In genomic region chr16:22618424-22619056, GRCm38 (mm10) we compare ENCODE assay signal across 16 mouse cellular contexts. TPM values are rescaled to one million over a fixed set of nuclear protein-coding genes. Genes with fewer than 3 reads are reported as not detected.
A peak's percentile ranks its signal among the peaks of the same experiment; 100 is the strongest.
DNase-seq lines count a peak whose midpoint lies in the region; ATAC-seq and TF ChIP-seq lines count a peak whose summit lies in the region.
"Had no signal": no experiment of that assay in that cellular context is flagged by ENCODE, and none has a peak within 500 bp of the region (broad histone marks: within the 10 kb centered on the region; RNA-seq: fewer than 3 reads in every experiment).

No protein-coding gene starts in this region.

- H3K27ac ChIP-seq in hindbrain, embryonic 16.5 days (ENCODE audit: low read depth, low read length): no peak overlapping the region
- no peak overlapping the region for H3K27ac ChIP-seq in hindbrain, embryonic 12.5 days
- H3K27ac ChIP-seq in midbrain, embryonic 16.5 days (ENCODE audit: low read length): no peak overlapping the region; the same call in 1 of the 2 replicates
- no peak overlapping the region for H3K27ac ChIP-seq in midbrain, embryonic 10.5 days (replicated peaks)
- H3K27ac ChIP-seq in midbrain, postnatal 0 days (ENCODE audit: low read depth, low read length): 0 out of 2 replicates have a peak overlapping the region, but pooled peaks have one; percentile 32
- no peak overlapping the region for H3K27ac ChIP-seq in layer of hippocampus, adult 2 months
- H3K27ac ChIP-seq: midbrain, embryonic 12.5 days; neural tube, embryonic 13.5 days had no signal

- no peak overlapping the region for H3K4me2 ChIP-seq in hindbrain, embryonic 16.5 days (ENCODE audit: low read length)
- no peak overlapping the region for H3K4me2 ChIP-seq in hindbrain, embryonic 12.5 days (replicated peaks)
- H3K4me2 ChIP-seq in midbrain, embryonic 16.5 days (ENCODE audit: low read length): no peak overlapping the region
- no peak overlapping the region for H3K4me2 ChIP-seq in midbrain, postnatal 0 days (ENCODE audit: low read depth, low read length, poor library complexity, severe bottlenecking)
- H3K4me2 ChIP-seq: midbrain, embryonic 12.5 days; neural tube, embryonic 13.5 days had no signal

- no peak overlapping the region for H3K9ac ChIP-seq in hindbrain, embryonic 16.5 days (ENCODE audit: low read depth, low read length)
- H3K9ac ChIP-seq in hindbrain, embryonic 12.5 days: no peak overlapping the region
- H3K9ac ChIP-seq in midbrain, embryonic 16.5 days (ENCODE audit: low read depth, low read length): no peak overlapping the region
- no peak overlapping the region for H3K9ac ChIP-seq in midbrain, postnatal 0 days (replicated peaks; ENCODE audit: low read length, poor library complexity, severe bottlenecking)
- H3K9ac ChIP-seq: midbrain, embryonic 12.5 days; neural tube, embryonic 13.5 days had no signal

- WGBS in hindbrain, embryonic 16.5 days: 78% methylated on average over 8 of the region's 8 CpGs
- WGBS in hindbrain, embryonic 12.5 days: 85% methylated on average over 8 of the region's 8 CpGs
- WGBS in midbrain, embryonic 16.5 days: 75% methylated on average over 8 of the region's 8 CpGs
- WGBS in midbrain, embryonic 10.5 days: 86% methylated on average over 8 of the region's 8 CpGs
- WGBS in midbrain, postnatal 0 days: 61% methylated on average over 8 of the region's 8 CpGs

- no peaks in the 10 kb centered on the region for H3K9me3 ChIP-seq in hindbrain, embryonic 16.5 days (ENCODE audit: control insufficient read depth, low read length)
- no peaks in the 10 kb centered on the region for H3K9me3 ChIP-seq in hindbrain, embryonic 12.5 days (replicated peaks)
- no peaks in the 10 kb centered on the region for H3K9me3 ChIP-seq in midbrain, embryonic 16.5 days (replicated peaks; ENCODE audit: control insufficient read depth, low read length, poor library complexity, severe bottlenecking)
- H3K9me3 ChIP-seq in midbrain, embryonic 10.5 days (replicated peaks): no peaks in the 10 kb centered on the region
- no peaks in the 10 kb centered on the region for H3K9me3 ChIP-seq in midbrain, postnatal 0 days (ENCODE audit: low read length)
- H3K9me3 ChIP-seq: midbrain, embryonic 12.5 days; neural tube, embryonic 13.5 days had no signal

- DNase-seq in midbrain, embryonic 10.5 days (ENCODE audit: low spot score): no peak
- peak; percentile 25 for DNase-seq in midbrain, postnatal 0 days (ENCODE audit: low spot score)
- DNase-seq in adrenal gland, postnatal 25 days: no peak
- DNase-seq in layer of hippocampus, adult 2 months (ENCODE audit: low spot score in 2 of 2): no peak
- DNase-seq: cerebellum, adult 9-10 months; heart, adult 18-20 months; retina, postnatal 1 day; thymus, adult 2 months had no signal

- H3K36me3 ChIP-seq in hindbrain, embryonic 16.5 days (ENCODE audit: control insufficient read depth, insufficient read depth, low read length): no peaks in the 10 kb centered on the region
- H3K36me3 ChIP-seq in hindbrain, embryonic 12.5 days: no peaks in the 10 kb centered on the region
- H3K36me3 ChIP-seq in midbrain, embryonic 16.5 days (ENCODE audit: control insufficient read depth, insufficient read depth, low read length): no peaks in the 10 kb centered on the region
- no peaks in the 10 kb centered on the region for H3K36me3 ChIP-seq in midbrain, embryonic 10.5 days
- H3K36me3 ChIP-seq in midbrain, postnatal 0 days (ENCODE audit: insufficient read depth, low read length): no peaks in the 10 kb centered on the region
- H3K36me3 ChIP-seq: midbrain, embryonic 12.5 days; neural tube, embryonic 13.5 days had no signal

- H3K4me3 ChIP-seq in hindbrain, embryonic 16.5 days (ENCODE audit: low read length): no peak overlapping the region
- H3K4me3 ChIP-seq in hindbrain, embryonic 12.5 days: no peak overlapping the region
- no peak overlapping the region for H3K4me3 ChIP-seq in midbrain, embryonic 16.5 days (ENCODE audit: low read depth, low read length)
- H3K4me3 ChIP-seq in midbrain, embryonic 10.5 days: no peak overlapping the region
- no peak overlapping the region for H3K4me3 ChIP-seq in midbrain, postnatal 0 days (ENCODE audit: low read depth, low read length)
- no peak overlapping the region for H3K4me3 ChIP-seq in layer of hippocampus, adult 2 months
- H3K4me3 ChIP-seq: erythroblast, embryonic 14.5 days; midbrain, embryonic 12.5 days; neural tube, embryonic 13.5 days had no signal

- peak; percentile 82; the same call in 1 of the 2 replicates for ATAC-seq in hindbrain, embryonic 16.5 days
- ATAC-seq in hindbrain, embryonic 12.5 days (ENCODE audit: low FRiP score): no peak
- ATAC-seq in midbrain, embryonic 16.5 days: peak; percentile 79; the same call in 1 of the 2 replicates
- peak; percentile 79 for ATAC-seq in common myeloid progenitor, adult 5-6 weeks (replicated peaks; ENCODE audit: low read depth, poor library complexity, severe bottlenecking)
- ATAC-seq in midbrain, postnatal 0 days (ENCODE audit: low FRiP score): peak; percentile 62; the same call in 1 of the 2 replicates

- H3K27me3 ChIP-seq in hindbrain, embryonic 16.5 days (replicated peaks; ENCODE audit: control insufficient read depth, insufficient read depth, low read length): no peaks in the 10 kb centered on the region
- H3K27me3 ChIP-seq in hindbrain, embryonic 12.5 days: no peaks in the 10 kb centered on the region
- no peaks in the 10 kb centered on the region for H3K27me3 ChIP-seq in midbrain, embryonic 16.5 days (ENCODE audit: control insufficient read depth, insufficient read depth, low read depth, low read length)
- no peaks in the 10 kb centered on the region for H3K27me3 ChIP-seq in midbrain, embryonic 10.5 days (ENCODE audit: low read depth, poor library complexity, severe bottlenecking)
- H3K27me3 ChIP-seq in midbrain, postnatal 0 days (ENCODE audit: insufficient read depth, low read length): no peaks in the 10 kb centered on the region
- H3K27me3 ChIP-seq: midbrain, embryonic 12.5 days had no signal

- no peak for TF ChIP-seq CTCF in midbrain, postnatal 0 days (IDR thresholded peaks at IDR 0.05)
- no peak for TF ChIP-seq CTCF in layer of hippocampus, adult 2 months (conservative IDR thresholded peaks at IDR 0.05)

- H3K4me1 ChIP-seq in hindbrain, embryonic 16.5 days (ENCODE audit: control insufficient read depth, insufficient read depth, low read depth, low read length): no peaks in the 10 kb centered on the region
- no peaks in the 10 kb centered on the region for H3K4me1 ChIP-seq in hindbrain, embryonic 12.5 days
- no peaks in the 10 kb centered on the region; the same call in 1 of the 2 replicates for H3K4me1 ChIP-seq in midbrain, embryonic 16.5 days (ENCODE audit: control insufficient read depth, insufficient read depth, low read length)
- H3K4me1 ChIP-seq in midbrain, embryonic 10.5 days: peaks cover 4% of the 10 kb centered on the region; the same call in 1 of the 2 replicates
- no peaks in the 10 kb centered on the region for H3K4me1 ChIP-seq in midbrain, postnatal 0 days (ENCODE audit: insufficient read depth, low read length)
- H3K4me1 ChIP-seq: midbrain, embryonic 12.5 days; neural tube, embryonic 13.5 days had no signal

RNA-seq across cellular contexts. Expression of gene Dgkg, which starts 38.5 kb away (rescaled TPM):
- 6.7 and 6.9 TPM in 2 replicates for polyA plus RNA-seq in hindbrain, embryonic 16.5 days (2015; fragmentation: Nextera tagmentation; extraction: Ambion mirVana)
- polyA plus RNA-seq in hindbrain, embryonic 12.5 days (2016; fragmentation: Nextera tagmentation; extraction: Ambion mirVana): 0.17 and 0.31 TPM in 2 replicates
- polyA plus RNA-seq in midbrain, embryonic 16.5 days (2015; fragmentation: Nextera tagmentation; extraction: Ambion mirVana): 2.5 and 4.6 TPM in 2 replicates
- 0.07 and 0.10 TPM in 2 replicates for polyA plus RNA-seq in midbrain, embryonic 10.5 days (2016; fragmentation: Nextera tagmentation; extraction: Ambion mirVana)
- 5.6 and 5.8 TPM in 2 replicates for total RNA-seq in common myeloid progenitor, adult 5-6 weeks (2017)
- 6.2 and 8.2 TPM in 2 replicates for total RNA-seq in midbrain, postnatal 0 days (2014; rRNA removed)
- polyA plus RNA-seq in midbrain, postnatal 0 days (2015; fragmentation: Nextera tagmentation; extraction: Ambion mirVana): 5.4 and 5.5 TPM in 2 replicates
- total RNA-seq in adrenal gland, postnatal 25 days (2021): 2.7 and 3.6 TPM in 2 replicates
- 100 to 1,000 TPM; 199 to 231 TPM for total RNA-seq in layer of hippocampus, adult 2 months (2021)
- total RNA-seq: MEL had no signal
- polyA plus RNA-seq: erythroblast, embryonic 14.5 days had no signal
